In genomic region chr3:129823293-129823692, GRCm38 (mm10) we compare ENCODE assay signal across 9 mouse cellular contexts. TPM values are rescaled to one million over a fixed set of nuclear protein-coding genes. Genes with fewer than 3 reads are reported as not detected.
DNase-seq lines count a peak whose midpoint lies in the region; ATAC-seq and TF ChIP-seq lines count a peak whose summit lies in the region.
"Had no signal": no experiment of that assay in that cellular context is flagged by ENCODE, and none has a peak within 500 bp of the region (broad histone marks: within the 10 kb centered on the region; RNA-seq: fewer than 3 reads in every experiment).

No protein-coding gene starts in this region.

- H3K4me2 ChIP-seq in heart, postnatal 0 days (ENCODE audit: low read depth, low read length), result no peak overlapping the region
- H3K4me2 ChIP-seq in midbrain, postnatal 0 days (ENCODE audit: low read depth, low read length, poor library complexity, severe bottlenecking), result no peak overlapping the region

- no peaks in the 10 kb centered on the region for H3K9me3 ChIP-seq in heart, postnatal 0 days (replicated peaks; ENCODE audit: control insufficient read depth, low read length)
- no peaks in the 10 kb centered on the region for H3K9me3 ChIP-seq in midbrain, postnatal 0 days (ENCODE audit: low read length)

- no peak for TF ChIP-seq EP300 in heart, postnatal 0 days (IDR thresholded peaks at IDR 0.05; ENCODE audit: low read depth)

- H3K4me1 ChIP-seq in heart, postnatal 0 days (ENCODE audit: control insufficient read depth, insufficient read depth), result no peaks in the 10 kb centered on the region
- H3K4me1 ChIP-seq in midbrain, postnatal 0 days (ENCODE audit: insufficient read depth, low read length), result no peaks in the 10 kb centered on the region

- no peak overlapping the region for H3K4me3 ChIP-seq in heart, postnatal 0 days (ENCODE audit: low read depth, low read length)
- no peak overlapping the region for H3K4me3 ChIP-seq in midbrain, postnatal 0 days (ENCODE audit: low read depth, low read length)

- H3K27ac ChIP-seq in heart, postnatal 0 days (ENCODE audit: low read depth), result no peak overlapping the region
- no peak overlapping the region for H3K27ac ChIP-seq in midbrain, postnatal 0 days (ENCODE audit: low read depth, low read length)
- H3K27ac ChIP-seq: macrophage had no signal

- peak; percentile 50 for DNase-seq in heart, postnatal 0 days (ENCODE audit: low spot score)
- DNase-seq in heart, postnatal 36 days, result no peak
- DNase-seq in thymus, postnatal 0 days (ENCODE audit: low spot score), result peak; percentile 61
- DNase-seq in thymus, adult 18-20 months, result no peak
- DNase-seq in midbrain, postnatal 0 days (ENCODE audit: low spot score), result peak; percentile 70
- DNase-seq in frontal cortex, postnatal 10 days (ENCODE audit: low spot score in 2 of 2), result no peak
- no peak for DNase-seq in heart, postnatal 14 days

- H3K9ac ChIP-seq in heart, postnatal 0 days (replicated peaks; ENCODE audit: low read depth, low read length), result no peak overlapping the region
- no peak overlapping the region for H3K9ac ChIP-seq in midbrain, postnatal 0 days (replicated peaks; ENCODE audit: low read length, poor library complexity, severe bottlenecking)

- TF ChIP-seq CTCF in heart, postnatal 0 days (IDR thresholded peaks at IDR 0.05; ENCODE audit: low read depth), result peak; percentile 49
- TF ChIP-seq CTCF in midbrain, postnatal 0 days (IDR thresholded peaks at IDR 0.05), result peak; percentile 71

- intact Hi-C loops in heart, postnatal 36 days (cut with DNase I), result loop anchor here (2.0 kb wide), 1 partner anchor 256 kb away; no protein-coding TSS in a partner anchor
- intact Hi-C loops in heart, postnatal 14 days (cut with DNase I), result no loop called here

- 56% methylated on average over 5 of the region's 5 CpGs for WGBS in heart, postnatal 0 days
- 50% methylated on average over 5 of the region's 5 CpGs for WGBS in midbrain, postnatal 0 days

- peak; percentile 62 for ATAC-seq in heart, postnatal 0 days (ENCODE audit: insufficient read depth, low read depth)
- ATAC-seq in erythroblast, adult 5-6 weeks (replicated peaks; ENCODE audit: low FRiP score, poor library complexity, severe bottlenecking), result peak; percentile 65; the same call in 1 of the 2 replicates
- peak; percentile 74 for ATAC-seq in midbrain, postnatal 0 days (ENCODE audit: low FRiP score)

- H3K36me3 ChIP-seq in heart, postnatal 0 days (replicated peaks; ENCODE audit: control insufficient read depth, insufficient read depth, low read length), result peaks cover 36% of the 10 kb centered on the region
- peaks cover 20% of the 10 kb centered on the region for H3K36me3 ChIP-seq in midbrain, postnatal 0 days (ENCODE audit: insufficient read depth, low read length)

- no peaks in the 10 kb centered on the region for H3K27me3 ChIP-seq in heart, postnatal 0 days (ENCODE audit: control insufficient read depth, insufficient read depth, low read length)
- H3K27me3 ChIP-seq in midbrain, postnatal 0 days (ENCODE audit: insufficient read depth, low read length), result no peaks in the 10 kb centered on the region

RNA-seq across cellular contexts. Expression of gene Rrh, which starts 0.9 kb away (rescaled TPM):
- not detected in 2 replicates for total RNA-seq in heart, postnatal 0 days (2014; rRNA removed; ENCODE audit: low replicate concordance)
- polyA plus RNA-seq in heart, postnatal 0 days (2015; fragmentation: Nextera tagmentation; extraction: Ambion mirVana), result 0.11 TPM in 1 of 2 replicates, not detected in the other
- total RNA-seq in heart, postnatal 36 days (2021), result not detected
- not detected in 2 replicates for polyA plus RNA-seq in thymus, postnatal 0 days (2015; fragmentation: Nextera tagmentation; extraction: Ambion mirVana)
- not detected in 2 replicates for total RNA-seq in erythroblast, adult 5-6 weeks (2015; ENCODE audit: low replicate concordance)
- total RNA-seq in erythroblast, adult 5-6 weeks (2017; ENCODE audit: low replicate concordance), result not detected in 2 replicates
- total RNA-seq in midbrain, postnatal 0 days (2014; rRNA removed), result 1.1 and 1.2 TPM in 2 replicates
- 0.36 TPM in 1 of 2 replicates, not detected in the other for polyA plus RNA-seq in midbrain, postnatal 0 days (2015; fragmentation: Nextera tagmentation; extraction: Ambion mirVana)
- total RNA-seq in heart, postnatal 14 days (2021), result not detected

RNA-seq across cellular contexts. Expression of gene Gar1, which starts 7.9 kb away (rescaled TPM):
- 0.11 and 0.85 TPM in 2 replicates for total RNA-seq in heart, postnatal 0 days (2014; rRNA removed; ENCODE audit: low replicate concordance)
- polyA plus RNA-seq in heart, postnatal 0 days (2015; fragmentation: Nextera tagmentation; extraction: Ambion mirVana), result 14.7 and 15.6 TPM in 2 replicates
- 10 to 100 TPM; 13.8 to 21.3 TPM for total RNA-seq in heart, postnatal 36 days (2021)
- polyA plus RNA-seq in thymus, postnatal 0 days (2015; fragmentation: Nextera tagmentation; extraction: Ambion mirVana), result 63.9 and 65.8 TPM in 2 replicates
- 14.4 and 15.3 TPM in 2 replicates for total RNA-seq in erythroblast, adult 5-6 weeks (2015; ENCODE audit: low replicate concordance)
- 12.7 and 14.8 TPM in 2 replicates for total RNA-seq in erythroblast, adult 5-6 weeks (2017; ENCODE audit: low replicate concordance)
- 1.9 and 2.1 TPM in 2 replicates for total RNA-seq in midbrain, postnatal 0 days (2014; rRNA removed)
- 27.3 and 32.6 TPM in 2 replicates for polyA plus RNA-seq in midbrain, postnatal 0 days (2015; fragmentation: Nextera tagmentation; extraction: Ambion mirVana)
- total RNA-seq in heart, postnatal 14 days (2021), result 10 to 100 TPM; 11.2 to 18.3 TPM

RNA-seq across cellular contexts. Expression of gene Cfi, which starts 12.4 kb away (rescaled TPM):
- 0.27 and 2.4 TPM in 2 replicates for total RNA-seq in heart, postnatal 0 days (2014; rRNA removed; ENCODE audit: low replicate concordance)
- polyA plus RNA-seq in heart, postnatal 0 days (2015; fragmentation: Nextera tagmentation; extraction: Ambion mirVana), result 1.0 TPM in 2 replicates
- 1 to 10 TPM in 1 of 2 experiments, under 1 TPM in 1; 0.92 to 1.1 TPM for total RNA-seq in heart, postnatal 36 days (2021)
- polyA plus RNA-seq in thymus, postnatal 0 days (2015; fragmentation: Nextera tagmentation; extraction: Ambion mirVana), result 0.13 and 0.18 TPM in 2 replicates
- not detected in 2 replicates for total RNA-seq in erythroblast, adult 5-6 weeks (2015; ENCODE audit: low replicate concordance)
- not detected in 2 replicates for total RNA-seq in erythroblast, adult 5-6 weeks (2017; ENCODE audit: low replicate concordance)
- total RNA-seq in midbrain, postnatal 0 days (2014; rRNA removed), result 1.2 TPM in 1 of 2 replicates, not detected in the other
- 0.33 and 0.42 TPM in 2 replicates for polyA plus RNA-seq in midbrain, postnatal 0 days (2015; fragmentation: Nextera tagmentation; extraction: Ambion mirVana)
- total RNA-seq in heart, postnatal 14 days (2021), result 1 to 10 TPM in 1 of 2 experiments, under 1 TPM in 1; 0.61 to 1.3 TPM
- polyA plus RNA-seq: macrophage had no signal

RNA-seq across cellular contexts. Expression of gene Lrit3, which starts 19.5 kb away (rescaled TPM):
- total RNA-seq in heart, postnatal 0 days (2014; rRNA removed; ENCODE audit: low replicate concordance), result not detected in 2 replicates
- not detected in 2 replicates for polyA plus RNA-seq in heart, postnatal 0 days (2015; fragmentation: Nextera tagmentation; extraction: Ambion mirVana)
- not detected for total RNA-seq in heart, postnatal 36 days (2021)
- not detected in 2 replicates for polyA plus RNA-seq in thymus, postnatal 0 days (2015; fragmentation: Nextera tagmentation; extraction: Ambion mirVana)
- total RNA-seq in erythroblast, adult 5-6 weeks (2015; ENCODE audit: low replicate concordance), result not detected in 2 replicates
- total RNA-seq in erythroblast, adult 5-6 weeks (2017; ENCODE audit: low replicate concordance), result not detected in 2 replicates
- total RNA-seq in midbrain, postnatal 0 days (2014; rRNA removed), result not detected in 2 replicates
- not detected in 2 replicates for polyA plus RNA-seq in midbrain, postnatal 0 days (2015; fragmentation: Nextera tagmentation; extraction: Ambion mirVana)
- not detected for total RNA-seq in heart, postnatal 14 days (2021)
- polyA plus RNA-seq: macrophage had no signal

RNA-seq across cellular contexts. Expression of gene Pla2g12a, which starts 55.1 kb away (rescaled TPM):
- total RNA-seq in heart, postnatal 0 days (2014; rRNA removed; ENCODE audit: low replicate concordance), result 48.7 and 52.2 TPM in 2 replicates
- 44.1 and 50.2 TPM in 2 replicates for polyA plus RNA-seq in heart, postnatal 0 days (2015; fragmentation: Nextera tagmentation; extraction: Ambion mirVana)
- total RNA-seq in heart, postnatal 36 days (2021), result 10 to 100 TPM; 41.2 to 53.0 TPM
- 71.7 and 77.5 TPM in 2 replicates for polyA plus RNA-seq in thymus, postnatal 0 days (2015; fragmentation: Nextera tagmentation; extraction: Ambion mirVana)
- 16.1 and 29.0 TPM in 2 replicates for total RNA-seq in erythroblast, adult 5-6 weeks (2015; ENCODE audit: low replicate concordance)
- 25.8 and 27.9 TPM in 2 replicates for total RNA-seq in erythroblast, adult 5-6 weeks (2017; ENCODE audit: low replicate concordance)
- 22.1 and 45.9 TPM in 2 replicates for total RNA-seq in midbrain, postnatal 0 days (2014; rRNA removed)
- 55.4 and 55.6 TPM in 2 replicates for polyA plus RNA-seq in midbrain, postnatal 0 days (2015; fragmentation: Nextera tagmentation; extraction: Ambion mirVana)
- 10 to 100 TPM; 25.1 to 30.6 TPM for total RNA-seq in heart, postnatal 14 days (2021)

Comparison
In these comparisons a context has a peak if more than half of its experiments do, and no peak if none do; other contexts are left out.
1. DNase-seq: peak in heart, postnatal 0 days (single experiment), thymus, postnatal 0 days (single experiment) and midbrain, postnatal 0 days (single experiment); none in heart, postnatal 36 days (0 of 2), thymus, adult 18-20 months (0 of 2), frontal cortex, postnatal 10 days (0 of 2) and heart, postnatal 14 days (0 of 2).
2. Peak in every context shown above with its lines, with median percentiles within 50 percentile points of each other: ATAC-seq.